Mouse (Mus musculus) hindbrain, embryonic 13.5 days (tissue): ENCODE results near the gene Slc25a54. TPM values are rescaled to one million over a fixed set of nuclear protein-coding genes. Genes with fewer than 3 reads are reported as not detected.

ENCODE experiments used
- ATAC-seq: fragments of 200-750 bp; cut with Nextera tagmentation; 2 replicates; pipeline ENCODE4 v1.8.0; 2017; ENCODE audit warnings: moderate TSS enrichment; ENCODE audit not compliant: low FRiP score
- H3K27ac ChIP-seq: fragments of 300-500 bp; sonication (generic); 2 replicates; pipeline ENCODE4 v1.5.1; 2015; ENCODE audit warnings: inconsistent platforms, mild to moderate bottlenecking, moderate library complexity
- H3K27me3 ChIP-seq: fragments of 300-500 bp; sonication (generic); 2 replicates; pipeline ENCODE4 v1.6.1; 2015; ENCODE audit warnings: mild to moderate bottlenecking, inconsistent platforms
- H3K36me3 ChIP-seq: fragments of 300-500 bp; sonication (generic); 2 replicates; pipeline ENCODE4 v1.6.1; 2015; ENCODE audit warnings: mild to moderate bottlenecking, inconsistent platforms
- H3K4me1 ChIP-seq: fragments of 300-500 bp; sonication (generic); replicated peaks from 2 replicates; pipeline ENCODE4 v1.6.1; 2015; ENCODE audit warnings: inconsistent platforms
- H3K4me2 ChIP-seq: fragments of 300-500 bp; sonication (generic); 2 replicates; pipeline ENCODE4 v1.6.1; 2015; ENCODE audit warnings: inconsistent platforms, mild to moderate bottlenecking, moderate library complexity
- H3K4me3 ChIP-seq: fragments of 300-500 bp; sonication (generic); 2 replicates; pipeline ENCODE4 v1.5.1; 2015; ENCODE audit warnings: mild to moderate bottlenecking, inconsistent platforms
- H3K9ac ChIP-seq: fragments of 300-500 bp; sonication (generic); 2 replicates; pipeline ENCODE4 v1.6.1; 2015; ENCODE audit warnings: mild to moderate bottlenecking, inconsistent platforms
- H3K9me3 ChIP-seq: fragments of 300-500 bp; sonication (generic); 2 replicates; pipeline ENCODE4 v1.6.1; 2016; ENCODE audit warnings: inconsistent platforms
- WGBS: fragments of 180-500 bp; shearing (Covaris S2); methylation state at CpG from one replicate; pipeline ENCODE4 v1.1.7; 2015; 5-methylcytosine and 5-hydroxymethylcytosine counted together
- polyA plus RNA-seq: library from polyadenylated mRNA; unstranded; fragments of >200 nt; fragmentation: Nextera tagmentation; extraction: Ambion mirVana; gene quantifications from 2 replicates; pipeline ENCODE4 v1.2.1, GENCODE M21; 2015

Slc25a54 gene
- polyA plus RNA-seq, result not detected in 2 replicates

DNA sequence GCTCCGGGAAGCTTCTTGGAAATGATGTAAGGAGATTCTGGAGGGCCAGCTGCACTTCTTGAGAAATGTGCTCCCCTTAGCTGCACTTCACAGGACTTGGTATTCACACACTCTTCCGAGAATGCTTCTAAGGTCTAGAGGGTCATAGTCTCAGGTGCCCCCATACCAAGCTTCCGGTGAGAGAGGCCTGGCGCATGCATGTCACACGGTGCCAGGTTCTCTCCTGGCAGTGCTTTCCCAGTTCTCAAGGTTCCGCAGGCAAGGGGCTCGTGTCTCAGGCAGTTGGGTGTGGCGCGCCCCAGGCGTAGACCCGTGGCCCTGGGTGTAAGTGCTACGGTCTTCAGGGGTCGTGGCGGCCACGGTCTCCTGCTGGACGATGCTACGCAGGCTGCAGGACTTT lies at the start of gene Slc25a54:
TSS of gene Slc25a54 (plus strand) at position 301 of the 400 bp plus-strand sequence.
- Histone ChIP-seq H3K27ac (no peak within 1 kb of the TSS), H3K27me3 (no peaks in the 10 kb centered on the region), H3K9me3 (no peaks in the 10 kb centered on the region), H3K36me3 (no peaks in the 10 kb centered on the region), H3K4me2 (no peak within 1 kb of the TSS), H3K4me3 (no peak within 1 kb of the TSS), H3K9ac (no peak within 1 kb of the TSS), H3K4me1 (no peaks in the 10 kb centered on the region)
- WGBS, result 93% methylated on average over 17 of the region's 17 CpGs
- no peak for ATAC-seq

- Histone ChIP-seq H3K27ac (no peak overlapping the region), H3K36me3 (no peaks in the 10 kb centered on the region), H3K4me3 (no peak overlapping the region), H3K27me3 (no peaks in the 10 kb centered on the region), H3K9ac (no peak overlapping the region), H3K4me2 (no peak overlapping the region), H3K9me3 (no peaks in the 10 kb centered on the region), H3K4me1 (peaks cover 12% of the 10 kb centered on the region)
- 61% methylated on average over 6 of the region's 6 CpGs for WGBS
- ATAC-seq, result no peak
These were observed 49.5 kb upstream of the Slc25a54 start for GRCm38 (mm10) chr3:109030817-109031216.

DNA sequence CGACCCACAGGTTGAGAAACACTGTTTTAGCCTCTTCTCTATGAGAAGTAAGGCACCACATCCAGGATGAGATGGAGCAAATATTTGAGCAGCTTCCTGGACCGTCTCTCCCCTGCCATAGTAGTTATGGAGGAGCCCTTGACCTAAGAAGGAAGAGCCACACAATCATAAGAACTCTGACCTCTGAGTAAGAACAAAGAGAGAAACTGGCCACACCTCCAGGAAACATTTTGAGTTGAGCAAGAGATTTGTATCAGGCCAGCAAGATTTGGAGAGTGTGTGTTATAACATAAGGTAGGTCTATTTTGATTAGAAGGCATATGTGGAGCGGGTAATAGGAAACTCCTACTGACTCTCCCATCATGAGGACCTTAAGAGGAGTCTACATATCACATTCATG lies 48.6 kb upstream of the Slc25a54 start:
- 83% methylated on average over 3 of the region's 3 CpGs for WGBS
- Histone ChIP-seq H3K4me3 (no peak overlapping the region), H3K4me2 (no peak overlapping the region), H3K9ac (no peak overlapping the region), H3K36me3 (no peaks in the 10 kb centered on the region), H3K9me3 (no peaks in the 10 kb centered on the region), H3K27me3 (no peaks in the 10 kb centered on the region), H3K4me1 (peaks cover 5% of the 10 kb centered on the region; the same call in 1 of the 2 replicates), H3K27ac (no peak overlapping the region)
- no peak for ATAC-seq

DNA sequence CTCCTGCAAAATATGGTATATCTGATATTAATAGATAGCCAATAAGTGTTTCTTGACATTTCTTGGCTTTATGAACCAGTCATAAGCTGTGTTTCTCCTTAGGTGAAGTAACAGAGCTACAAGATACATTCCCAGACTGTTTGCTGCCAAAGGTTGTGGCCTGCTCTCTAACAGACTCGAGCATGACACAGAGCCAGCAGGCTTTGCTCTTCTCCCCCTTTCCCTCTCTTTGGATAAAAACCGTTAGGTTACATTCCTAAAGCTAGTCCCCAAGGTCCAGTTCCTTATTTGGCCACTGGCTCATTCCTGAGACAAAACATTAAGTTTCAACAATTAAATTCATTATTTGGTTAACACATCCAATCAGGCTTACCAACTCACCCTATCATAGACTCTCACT lies 48.0 kb upstream of the Slc25a54 start:
- no peaks in the 10 kb centered on the region for H3K9me3 ChIP-seq
- WGBS, result 71% methylated on average over 2 of the region's 2 CpGs

GRCm38 (mm10) chr3:109034411-109034810 lies 45.9 kb upstream of the Slc25a54 start:
- Histone ChIP-seq H3K9me3 (no peaks in the 10 kb centered on the region), H3K27ac (no peak overlapping the region), H3K4me2 (no peak overlapping the region), H3K27me3 (no peaks in the 10 kb centered on the region), H3K36me3 (no peaks in the 10 kb centered on the region), H3K9ac (no peak overlapping the region), H3K4me1 (0 out of 2 replicates have a peak, but pooled peaks cover 3% of the 10 kb centered on the region), H3K4me3 (no peak overlapping the region)
- no peak for ATAC-seq
- WGBS, result 88% methylated on average over 1 of the region's 1 CpGs

More for the DNA sequence above, 48.0 kb upstream of the Slc25a54 start:
- no peak overlapping the region for H3K9ac ChIP-seq
- no peak overlapping the region for H3K4me3 ChIP-seq
- H3K36me3 ChIP-seq, result no peaks in the 10 kb centered on the region
- no peak overlapping the region for H3K27ac ChIP-seq
- H3K4me1 ChIP-seq, result 0 out of 2 replicates have a peak, but pooled peaks cover 3% of the 10 kb centered on the region
- ATAC-seq, result no peak
- H3K4me2 ChIP-seq, result no peak overlapping the region
- H3K27me3 ChIP-seq, result no peaks in the 10 kb centered on the region

- no peaks in the 10 kb centered on the region for H3K27me3 ChIP-seq
- H3K4me3 ChIP-seq, result no peak overlapping the region
- H3K36me3 ChIP-seq, result no peaks in the 10 kb centered on the region
- H3K4me2 ChIP-seq, result no peak overlapping the region
- no peak overlapping the region for H3K27ac ChIP-seq
- 84% methylated on average over 4 of the region's 4 CpGs for WGBS
- H3K9me3 ChIP-seq, result no peaks in the 10 kb centered on the region
- no peaks in the 10 kb centered on the region for H3K4me1 ChIP-seq
- no peak for ATAC-seq
- no peak overlapping the region for H3K9ac ChIP-seq
These were observed 39.4 kb upstream of the Slc25a54 start for GRCm38 (mm10) chr3:109040908-109041307.

- no peak overlapping the region for H3K27ac ChIP-seq
- no peaks in the 10 kb centered on the region for H3K4me1 ChIP-seq
- H3K4me3 ChIP-seq, result no peak overlapping the region
- 45% methylated on average over 7 of the region's 7 CpGs for WGBS
- H3K36me3 ChIP-seq, result no peaks in the 10 kb centered on the region
- no peaks in the 10 kb centered on the region for H3K9me3 ChIP-seq
- H3K4me2 ChIP-seq, result no peak overlapping the region
- H3K9ac ChIP-seq, result no peak overlapping the region
- no peaks in the 10 kb centered on the region for H3K27me3 ChIP-seq
- no peak for ATAC-seq
These were observed 36.9 kb upstream of the Slc25a54 start for GRCm38 (mm10) chr3:109043395-109043794.

- no peaks in the 10 kb centered on the region for H3K27me3 ChIP-seq
- peaks cover 2% of the 10 kb centered on the region; the same call in 1 of the 2 replicates for H3K4me1 ChIP-seq
- no peak overlapping the region for H3K9ac ChIP-seq
- no peak overlapping the region for H3K4me3 ChIP-seq
- no peak overlapping the region for H3K4me2 ChIP-seq
- WGBS, result 93% methylated on average over 3 of the region's 3 CpGs
- no peak for ATAC-seq
- no peak overlapping the region for H3K27ac ChIP-seq
- H3K36me3 ChIP-seq, result no peaks in the 10 kb centered on the region
- no peaks in the 10 kb centered on the region for H3K9me3 ChIP-seq
These were observed 33.8 kb upstream of the Slc25a54 start for GRCm38 (mm10) chr3:109046428-109046827.

GRCm38 (mm10) chr3:109047707-109048283 lies 32.5 kb upstream of the Slc25a54 start:
- no peak overlapping the region for H3K4me3 ChIP-seq
- H3K36me3 ChIP-seq, result no peaks in the 10 kb centered on the region
- no peak overlapping the region for H3K4me2 ChIP-seq
- H3K27ac ChIP-seq, result no peak overlapping the region
- ATAC-seq, result no peak
- WGBS, result 40% methylated on average over 6 of the region's 6 CpGs
- no peaks in the 10 kb centered on the region for H3K9me3 ChIP-seq
- no peaks in the 10 kb centered on the region for H3K27me3 ChIP-seq
- no peak overlapping the region for H3K9ac ChIP-seq
- H3K4me1 ChIP-seq, result peaks cover 3% of the 10 kb centered on the region; the same call in 1 of the 2 replicates

DNA sequence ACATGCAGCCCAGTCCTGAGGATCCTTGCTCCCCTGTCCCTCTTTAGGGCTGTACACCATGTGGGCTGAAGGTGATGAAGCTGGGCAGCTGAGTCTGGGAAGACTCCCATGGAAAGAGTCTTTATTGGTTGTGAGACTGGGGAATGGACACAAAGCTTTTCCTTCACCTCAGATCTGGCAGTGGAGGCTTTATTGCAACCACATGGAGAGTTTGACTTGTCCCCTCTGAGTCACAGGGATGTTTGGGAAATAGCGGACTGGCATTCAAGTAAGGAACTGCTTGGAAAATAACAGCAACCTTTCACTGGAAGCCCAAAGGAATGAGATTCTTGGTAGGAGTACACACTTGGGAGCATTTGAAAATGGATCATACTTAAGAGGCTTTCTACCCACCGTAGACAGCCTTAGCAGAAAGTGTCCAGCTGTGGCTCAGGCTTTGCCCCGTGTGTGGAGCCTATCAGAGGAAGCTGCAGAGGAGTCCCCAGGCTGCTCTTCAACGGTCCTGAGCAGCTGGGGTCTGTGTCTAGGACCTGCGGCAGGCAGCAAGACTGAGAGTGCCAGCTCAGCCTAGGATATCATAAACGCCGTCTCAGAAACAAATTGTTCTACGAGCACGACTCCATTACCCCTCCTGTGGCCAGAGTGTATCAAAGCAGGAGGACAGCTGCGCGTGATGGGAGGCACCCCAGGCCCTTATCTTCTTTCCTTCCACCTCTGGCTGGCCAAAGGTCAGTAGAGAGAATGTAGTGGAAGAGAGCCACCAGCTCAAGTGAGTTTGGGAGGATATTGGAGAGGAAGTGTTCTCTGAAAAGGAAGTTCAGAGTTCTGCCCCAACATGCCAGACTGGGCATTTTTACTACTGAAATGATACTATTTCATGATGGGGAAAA lies 29.0 kb upstream of the Slc25a54 start:
- H3K4me3 ChIP-seq, result no peak overlapping the region
- no peak overlapping the region for H3K27ac ChIP-seq
- H3K9me3 ChIP-seq, result no peaks in the 10 kb centered on the region
- ATAC-seq, result no peak
- no peak overlapping the region for H3K4me2 ChIP-seq
- H3K36me3 ChIP-seq, result no peaks in the 10 kb centered on the region
- no peaks in the 10 kb centered on the region for H3K27me3 ChIP-seq
- H3K4me1 ChIP-seq, result peaks cover 3% of the 10 kb centered on the region; the same call in 1 of the 2 replicates
- WGBS, result 61% methylated on average over 11 of the region's 11 CpGs
- no peak overlapping the region for H3K9ac ChIP-seq

GRCm38 (mm10) chr3:109051946-109052331 lies 28.3 kb upstream of the Slc25a54 start:
- H3K4me3 ChIP-seq, result no peak overlapping the region
- no peaks in the 10 kb centered on the region for H3K27me3 ChIP-seq
- no peak overlapping the region for H3K27ac ChIP-seq
- no peak overlapping the region for H3K9ac ChIP-seq
- 86% methylated on average over 6 of the region's 6 CpGs for WGBS
- peaks cover 3% of the 10 kb centered on the region; the same call in 1 of the 2 replicates for H3K4me1 ChIP-seq
- no peak for ATAC-seq
- no peaks in the 10 kb centered on the region for H3K9me3 ChIP-seq
- no peak overlapping the region for H3K4me2 ChIP-seq
- no peaks in the 10 kb centered on the region for H3K36me3 ChIP-seq

DNA sequence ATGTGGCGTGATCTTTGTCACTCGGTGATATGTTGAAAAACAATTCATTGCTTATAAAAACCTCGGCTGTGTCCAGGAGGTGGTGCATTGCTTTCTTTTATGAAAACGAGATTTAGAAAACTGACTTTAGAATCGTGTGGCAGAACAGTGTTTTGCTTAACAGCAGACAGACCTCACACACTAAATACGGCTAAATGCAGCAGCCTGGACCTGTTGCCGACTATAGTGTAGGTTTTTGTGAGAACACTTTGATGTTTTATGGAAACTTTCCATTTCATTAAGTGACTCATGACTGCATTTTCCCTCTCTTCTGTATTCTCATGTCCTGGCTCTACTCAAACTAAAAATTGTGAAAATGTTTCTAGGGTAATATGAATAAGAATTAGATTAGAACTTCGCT lies 20.4 kb upstream of the Slc25a54 start:
- Histone ChIP-seq H3K4me1 (no peaks in the 10 kb centered on the region), H3K36me3 (no peaks in the 10 kb centered on the region), H3K9me3 (no peaks in the 10 kb centered on the region), H3K27me3 (no peaks in the 10 kb centered on the region), H3K27ac (no peak overlapping the region), H3K4me2 (no peak overlapping the region), H3K9ac (no peak overlapping the region), H3K4me3 (no peak overlapping the region)
- WGBS, result 78% methylated on average over 8 of the region's 8 CpGs
- ATAC-seq, result no peak
